Mouse (Mus musculus) neural tube, embryonic 12.5 days (tissue): ENCODE results near the gene Ninl. TPM values are rescaled to one million over a fixed set of nuclear protein-coding genes. Genes with fewer than 3 reads are reported as not detected.

Experiments used
- ATAC-seq: fragments of 200-750 bp; cut with Nextera tagmentation; 2 replicates; pipeline ENCODE4 v1.8.0; 2017; ENCODE audit warnings: low read depth, mild to moderate bottlenecking, moderate TSS enrichment, moderate library complexity; ENCODE audit not compliant: low FRiP score
- H3K27ac ChIP-seq: fragments of 300-500 bp; sonication (generic); 2 replicates; pipeline ENCODE4 v1.5.1; 2016
- H3K27me3 ChIP-seq: fragments of 300-500 bp; sonication (generic); replicated peaks from 2 replicates; pipeline ENCODE4 v1.6.1; 2016; ENCODE audit warnings: mild to moderate bottlenecking
- H3K36me3 ChIP-seq: fragments of 300-500 bp; sonication (generic); 2 replicates; pipeline ENCODE4 v1.6.1; 2016; ENCODE audit warnings: mild to moderate bottlenecking
- H3K4me1 ChIP-seq: fragments of 300-500 bp; sonication (generic); 2 replicates; pipeline ENCODE4 v1.6.1; 2016
- H3K4me2 ChIP-seq: fragments of 300-500 bp; sonication (generic); replicated peaks from 2 replicates; pipeline ENCODE4 v1.6.1; 2016; ENCODE audit warnings: mild to moderate bottlenecking
- H3K4me3 ChIP-seq: fragments of 300-500 bp; sonication (generic); 2 replicates; pipeline ENCODE4 v1.5.1; 2016
- H3K9ac ChIP-seq: fragments of 300-500 bp; sonication (generic); 2 replicates; pipeline ENCODE4 v1.6.1; 2016; ENCODE audit warnings: mild to moderate bottlenecking
- H3K9me3 ChIP-seq: fragments of 300-500 bp; sonication (generic); 2 replicates; pipeline ENCODE4 v1.6.1; 2016; ENCODE audit warnings: mild to moderate bottlenecking
- WGBS: fragments of 180-500 bp; shearing (Covaris S2); methylation state at CpG from one replicate; pipeline ENCODE4 v1.1.7; 2016; 5-methylcytosine and 5-hydroxymethylcytosine counted together
- polyA plus RNA-seq: library from polyadenylated mRNA; unstranded; fragments of >200 nt; fragmentation: Nextera tagmentation; extraction: Ambion mirVana; gene quantifications from 2 replicates; pipeline ENCODE4 v1.2.1, GENCODE M21; 2016

Gene Ninl
- polyA plus RNA-seq, 1 experiment from 2014 or later = 13.3 TPM

DNA sequence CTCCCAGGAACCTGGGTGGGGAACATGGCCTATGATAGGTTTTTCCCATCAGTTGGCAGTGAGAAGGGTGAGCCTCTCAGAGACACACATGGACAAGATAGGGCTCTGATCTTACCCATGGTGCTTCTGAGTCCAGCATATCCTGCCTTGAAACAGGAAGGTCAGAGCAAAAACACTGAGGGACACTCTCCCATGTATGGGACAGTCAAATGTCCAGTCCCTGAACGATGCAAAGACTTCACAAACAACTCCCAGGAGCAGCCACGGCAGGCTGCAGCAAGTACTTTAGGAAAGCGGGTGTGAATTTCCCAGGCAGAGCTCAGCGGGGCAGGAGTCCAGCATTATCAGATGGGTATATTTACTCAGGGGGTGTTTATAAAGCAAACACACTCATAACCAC, 43.9 kb downstream of the Ninl start:
- no peaks in the 10 kb centered on the region for H3K27me3 ChIP-seq
- no peak overlapping the region for H3K4me2 ChIP-seq
- no peak overlapping the region for H3K9ac ChIP-seq
- H3K4me3 ChIP-seq = no peak overlapping the region
- H3K27ac ChIP-seq = no peak overlapping the region
- peaks cover 22% of the 10 kb centered on the region for H3K4me1 ChIP-seq
- no peak for ATAC-seq
- WGBS = 76% methylated on average over 4 of the region's 4 CpGs
- no peaks in the 10 kb centered on the region for H3K9me3 ChIP-seq
- no peaks in the 10 kb centered on the region for H3K36me3 ChIP-seq

DNA sequence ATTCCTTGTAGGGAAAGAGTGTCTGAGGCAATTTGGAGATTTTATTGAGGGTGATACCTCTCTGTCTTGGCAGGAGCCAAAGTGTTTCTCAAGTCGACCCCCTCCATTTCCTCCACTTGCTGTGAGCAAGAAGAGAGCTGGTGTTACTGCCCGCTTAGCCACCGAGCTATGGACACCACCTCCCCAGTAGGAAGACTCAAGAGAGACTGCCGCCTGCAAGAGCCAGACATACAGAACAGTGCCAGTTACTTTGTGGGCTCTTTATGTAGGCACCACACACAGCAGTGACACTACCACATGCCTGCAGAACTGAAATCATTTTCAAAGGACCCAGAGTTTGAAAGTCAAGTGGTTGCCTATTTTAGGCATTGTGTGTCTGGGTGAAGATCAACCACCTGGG, 48.1 kb downstream of the Ninl start:
- H3K4me1 ChIP-seq = no peaks in the 10 kb centered on the region
- no peak overlapping the region for H3K4me2 ChIP-seq
- ATAC-seq = no peak
- no peak overlapping the region for H3K9ac ChIP-seq
- H3K27me3 ChIP-seq = no peaks in the 10 kb centered on the region
- no peaks in the 10 kb centered on the region for H3K36me3 ChIP-seq
- H3K9me3 ChIP-seq = no peaks in the 10 kb centered on the region
- H3K27ac ChIP-seq = no peak overlapping the region
- WGBS = 80% methylated on average over 4 of the region's 4 CpGs
- H3K4me3 ChIP-seq = no peak overlapping the region

DNA sequence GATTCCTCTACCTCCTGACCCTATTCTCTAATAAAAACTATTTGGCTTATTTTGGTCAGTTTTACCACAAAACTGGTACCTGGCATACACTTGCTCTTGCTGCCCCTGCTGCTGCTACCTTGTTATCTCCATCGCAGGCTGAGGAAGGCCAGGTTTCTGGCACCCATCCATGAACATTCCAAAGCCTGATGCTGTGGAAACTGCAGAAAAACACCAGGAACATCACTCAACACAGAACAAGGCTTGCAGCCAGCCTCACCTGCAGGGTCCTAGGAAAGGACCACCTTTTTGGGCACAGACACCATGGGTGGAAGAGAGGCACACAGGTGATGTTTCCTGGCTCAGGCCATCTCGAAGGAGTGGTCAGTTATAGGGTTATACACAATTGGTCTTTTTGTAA, 48.7 kb downstream of the Ninl start:
- no peak for ATAC-seq
- WGBS = 94% methylated on average over 2 of the region's 2 CpGs
- Histone ChIP-seq H3K4me1 (no peaks in the 10 kb centered on the region), H3K27me3 (no peaks in the 10 kb centered on the region), H3K4me2 (no peak overlapping the region), H3K4me3 (no peak overlapping the region), H3K9ac (no peak overlapping the region), H3K9me3 (no peaks in the 10 kb centered on the region), H3K36me3 (no peaks in the 10 kb centered on the region), H3K27ac (no peak overlapping the region)

DNA sequence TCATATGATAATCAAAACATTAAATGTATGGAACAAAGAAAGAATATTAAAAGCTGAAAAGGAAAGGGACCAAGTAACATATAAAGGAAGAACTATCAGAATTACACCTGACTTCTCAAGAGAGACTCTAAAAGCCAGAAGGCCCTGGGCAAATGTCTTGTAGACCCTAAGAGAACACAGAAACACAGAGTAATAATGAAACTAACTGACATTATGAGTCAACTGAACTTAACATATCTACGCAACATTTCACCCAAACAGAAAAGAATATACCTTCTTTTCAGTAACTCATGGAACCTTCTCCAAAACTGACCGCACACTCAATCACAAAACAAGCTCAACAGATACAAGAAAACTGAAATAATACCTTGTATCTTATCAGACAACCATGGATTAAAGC, 53.8 kb downstream of the Ninl start:
- no peaks in the 10 kb centered on the region for H3K27me3 ChIP-seq
- no peak overlapping the region for H3K4me2 ChIP-seq
- H3K9me3 ChIP-seq = no peaks in the 10 kb centered on the region
- no peak overlapping the region for H3K4me3 ChIP-seq
- no peaks in the 10 kb centered on the region for H3K4me1 ChIP-seq
- no peak overlapping the region for H3K9ac ChIP-seq
- H3K36me3 ChIP-seq = no peaks in the 10 kb centered on the region
- H3K27ac ChIP-seq = no peak overlapping the region
- ATAC-seq = no peak
- 98% methylated on average over 2 of the region's 2 CpGs for WGBS

DNA sequence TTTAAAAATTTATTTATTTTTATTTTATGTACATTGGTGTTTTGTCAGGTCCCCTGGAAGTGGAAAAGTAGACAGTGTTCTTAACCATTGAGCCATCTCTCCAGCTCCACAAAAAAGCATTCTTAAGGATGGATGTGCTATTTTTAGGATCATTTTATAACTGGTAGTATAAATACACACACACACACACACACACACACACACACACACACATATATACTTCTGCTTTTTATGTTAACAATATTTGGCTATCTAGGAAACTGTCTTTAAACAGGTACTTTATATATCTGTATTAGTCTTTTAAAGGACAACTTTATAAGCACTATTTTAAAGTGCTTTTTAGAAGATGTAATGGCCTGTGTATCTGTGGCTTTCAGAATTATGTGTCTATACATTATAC, 57.1 kb downstream of the Ninl start:
- no peak overlapping the region for H3K4me3 ChIP-seq
- no peaks in the 10 kb centered on the region for H3K27me3 ChIP-seq
- H3K4me1 ChIP-seq = no peaks in the 10 kb centered on the region
- H3K4me2 ChIP-seq = no peak overlapping the region
- no peak overlapping the region for H3K27ac ChIP-seq
- no peaks in the 10 kb centered on the region for H3K36me3 ChIP-seq
- ATAC-seq = no peak
- H3K9me3 ChIP-seq = no peaks in the 10 kb centered on the region
- H3K9ac ChIP-seq = no peak overlapping the region

DNA sequence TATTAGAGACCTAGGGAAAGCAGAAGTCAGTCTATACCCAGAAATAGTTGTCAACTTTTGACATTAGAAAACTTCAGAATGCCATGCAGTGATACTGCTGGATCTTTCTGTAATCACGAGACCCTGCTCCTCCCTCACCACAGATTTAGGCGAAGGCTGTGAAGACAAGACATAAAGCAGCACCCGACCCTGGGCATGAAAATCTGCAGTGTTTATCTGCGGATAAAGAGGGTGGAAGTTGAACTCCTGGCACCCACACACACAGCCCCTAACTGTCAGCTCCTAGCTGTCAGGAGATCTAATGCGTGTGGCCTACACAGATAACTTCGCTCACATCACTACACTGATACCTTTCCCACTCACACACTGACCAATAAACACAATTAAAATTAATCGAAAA, 57.7 kb downstream of the Ninl start:
- H3K4me2 ChIP-seq = no peak overlapping the region
- H3K4me1 ChIP-seq = no peaks in the 10 kb centered on the region
- H3K27me3 ChIP-seq = no peaks in the 10 kb centered on the region
- no peak overlapping the region for H3K9ac ChIP-seq
- no peak for ATAC-seq
- H3K9me3 ChIP-seq = no peaks in the 10 kb centered on the region
- H3K4me3 ChIP-seq = no peak overlapping the region
- 91% methylated on average over 7 of the region's 7 CpGs for WGBS
- no peak overlapping the region for H3K27ac ChIP-seq
- H3K36me3 ChIP-seq = no peaks in the 10 kb centered on the region

DNA sequence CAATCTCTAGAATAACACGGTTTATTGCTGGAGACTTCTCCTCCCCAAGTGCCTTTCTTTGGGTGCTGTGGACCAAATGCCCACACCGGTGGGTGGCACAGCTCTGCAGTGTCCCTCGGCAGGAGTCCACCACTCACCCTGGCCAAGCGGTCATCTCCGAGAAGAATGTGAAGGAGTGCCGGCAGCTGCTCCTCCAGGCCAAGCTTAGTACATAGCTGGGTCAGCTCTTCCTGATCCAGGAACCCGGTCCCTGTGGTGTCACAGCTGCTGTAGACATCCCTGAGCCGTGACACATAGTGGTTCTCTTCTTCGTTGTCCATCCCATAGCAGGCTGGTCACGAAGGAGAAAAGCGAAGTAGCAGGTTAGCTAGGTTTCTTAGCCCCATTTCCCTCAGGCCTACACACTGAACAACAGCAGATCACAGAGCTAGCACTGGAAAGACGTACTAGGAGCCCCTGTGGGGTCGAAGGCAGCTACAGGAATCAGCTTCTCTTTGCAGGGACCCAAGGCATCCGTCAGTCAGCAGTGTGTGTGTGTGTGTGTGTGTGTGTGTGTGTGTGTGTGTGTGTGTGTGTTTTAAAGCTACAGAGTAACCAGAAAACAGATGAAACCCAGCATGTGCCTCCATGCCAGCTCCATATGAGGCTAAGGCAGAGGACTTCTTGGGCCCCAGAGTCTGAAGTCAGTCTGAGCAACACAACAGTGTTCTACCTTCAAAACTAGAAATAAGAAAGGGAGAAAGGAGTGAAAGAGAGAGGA, 59.1 kb downstream of the Ninl start:
- Histone ChIP-seq H3K4me2 (no peak overlapping the region), H3K27ac (no peak overlapping the region), H3K9ac (no peak overlapping the region), H3K9me3 (no peaks in the 10 kb centered on the region), H3K4me3 (no peak overlapping the region), H3K36me3 (peaks cover 10% of the 10 kb centered on the region), H3K4me1 (no peaks in the 10 kb centered on the region), H3K27me3 (no peaks in the 10 kb centered on the region)
- no peak for ATAC-seq
- WGBS = 88% methylated on average over 14 of the region's 14 CpGs

DNA sequence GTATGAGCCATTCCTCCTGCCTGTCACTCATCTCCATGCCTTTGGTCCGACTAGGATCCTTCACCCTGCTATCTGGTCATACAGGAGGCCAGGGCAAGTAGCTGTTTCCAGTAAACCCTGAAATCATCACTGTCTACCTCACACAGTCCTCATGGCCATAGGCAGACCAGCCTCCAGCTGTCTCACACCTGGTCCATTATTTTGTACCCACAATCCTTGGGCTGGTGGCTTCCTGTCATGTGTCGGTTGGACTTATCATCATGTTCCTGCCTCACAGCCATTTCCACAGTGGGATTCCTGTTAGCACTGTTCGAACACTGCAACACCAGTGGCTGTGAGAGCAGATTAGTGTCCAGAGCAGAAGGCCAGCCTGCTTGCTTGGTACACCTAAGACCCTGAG, 60.4 kb downstream of the Ninl start:
- Histone ChIP-seq H3K9me3 (no peaks in the 10 kb centered on the region), H3K4me2 (no peak overlapping the region), H3K36me3 (peaks cover 17% of the 10 kb centered on the region), H3K4me3 (no peak overlapping the region), H3K27ac (no peak overlapping the region), H3K9ac (no peak overlapping the region), H3K4me1 (no peaks in the 10 kb centered on the region), H3K27me3 (no peaks in the 10 kb centered on the region)
- WGBS = 92% methylated on average over 3 of the region's 3 CpGs
- ATAC-seq = no peak

DNA sequence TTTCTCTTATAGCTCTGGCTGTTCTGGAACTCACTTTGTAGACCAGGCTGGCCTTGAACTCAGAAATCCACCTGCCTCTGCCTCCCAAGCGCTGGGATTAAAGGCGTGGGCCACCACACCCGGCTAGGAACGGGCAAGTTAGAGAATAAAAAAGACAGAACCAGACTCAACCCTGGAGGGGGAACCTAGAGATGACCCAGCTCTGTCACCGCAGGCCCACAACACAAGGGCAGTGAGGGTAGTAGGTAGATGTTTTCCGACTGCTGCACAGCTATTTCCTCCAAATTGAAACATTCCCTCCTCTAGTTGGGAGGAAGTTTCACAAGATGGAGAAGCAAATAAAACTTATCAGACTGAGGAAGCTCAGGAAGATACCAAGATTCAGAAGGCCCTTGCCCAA, 61.5 kb downstream of the Ninl start:
- no peaks in the 10 kb centered on the region for H3K9me3 ChIP-seq
- WGBS = 93% methylated on average over 6 of the region's 6 CpGs
- ATAC-seq = no peak
- no peaks in the 10 kb centered on the region for H3K4me1 ChIP-seq
- H3K9ac ChIP-seq = no peak overlapping the region
- H3K36me3 ChIP-seq = peaks cover 26% of the 10 kb centered on the region
- H3K27me3 ChIP-seq = no peaks in the 10 kb centered on the region
- no peak overlapping the region for H3K27ac ChIP-seq
- H3K4me2 ChIP-seq = no peak overlapping the region
- no peak overlapping the region for H3K4me3 ChIP-seq

DNA sequence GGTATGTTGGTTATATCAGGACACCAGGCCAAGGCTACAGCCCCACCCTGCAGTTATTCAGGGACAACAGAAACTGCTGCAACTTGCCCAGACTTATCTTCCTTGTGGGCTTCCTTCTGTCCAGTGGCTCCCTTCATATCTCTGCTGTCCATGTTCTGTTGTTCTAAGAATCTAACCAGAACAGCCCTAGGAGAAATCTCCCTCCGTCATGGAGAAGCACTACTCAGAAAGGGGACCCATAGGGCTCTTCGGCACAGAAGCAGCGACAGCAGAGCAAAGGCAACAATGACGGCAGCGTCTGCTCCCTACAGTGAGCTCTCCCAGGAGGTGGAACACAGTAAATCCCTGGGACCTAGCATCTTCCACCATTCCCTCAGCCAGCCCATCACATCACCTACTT, 62.3 kb downstream of the Ninl start:
- H3K4me1 ChIP-seq = no peaks in the 10 kb centered on the region
- WGBS = 92% methylated on average over 5 of the region's 5 CpGs
- no peak for ATAC-seq
- H3K27ac ChIP-seq = no peak overlapping the region
- no peak overlapping the region for H3K4me3 ChIP-seq
- no peaks in the 10 kb centered on the region for H3K9me3 ChIP-seq
- H3K36me3 ChIP-seq = peaks cover 33% of the 10 kb centered on the region
- H3K4me2 ChIP-seq = no peak overlapping the region
- no peak overlapping the region for H3K9ac ChIP-seq
- no peaks in the 10 kb centered on the region for H3K27me3 ChIP-seq

DNA sequence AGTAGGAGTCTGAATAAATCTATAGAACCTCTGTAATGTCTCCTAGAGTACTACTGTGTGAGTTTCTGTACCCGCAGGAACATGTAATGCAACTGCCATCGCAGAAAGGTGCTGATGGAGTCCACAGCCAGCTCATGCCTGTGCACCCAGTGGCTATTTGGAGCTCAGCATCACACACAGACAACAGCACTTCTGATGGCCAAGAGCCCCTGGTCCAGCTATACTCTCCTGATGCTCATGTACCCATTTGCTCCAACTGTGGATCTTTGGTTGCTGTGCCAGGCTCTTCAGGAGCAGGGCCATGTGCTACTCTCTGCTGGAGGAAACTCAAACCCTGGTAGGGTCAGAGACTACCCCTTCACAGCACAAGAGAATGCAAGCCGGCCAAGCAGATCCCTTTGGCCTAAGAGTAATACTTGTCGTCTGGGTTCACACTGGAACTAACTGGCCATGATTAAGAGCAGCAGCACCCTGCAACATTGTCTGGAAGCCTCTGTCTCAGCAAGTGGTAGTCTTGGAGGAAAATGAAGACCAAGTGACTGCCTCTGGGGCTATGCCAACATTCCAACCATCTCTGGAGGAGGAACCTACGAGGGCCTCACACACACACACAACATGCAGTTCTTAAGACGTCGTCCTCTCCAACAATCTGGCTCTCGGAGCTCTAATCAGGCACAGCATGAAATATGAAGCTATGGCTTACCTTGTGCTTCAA, 65.6 kb downstream of the Ninl start:
- no peak for ATAC-seq
- no peaks in the 10 kb centered on the region for H3K27me3 ChIP-seq
- H3K4me3 ChIP-seq = no peak overlapping the region
- H3K27ac ChIP-seq = no peak overlapping the region
- H3K9me3 ChIP-seq = no peaks in the 10 kb centered on the region
- peaks cover 49% of the 10 kb centered on the region for H3K36me3 ChIP-seq
- 92% methylated on average over 8 of the region's 8 CpGs for WGBS
- no peak overlapping the region for H3K4me2 ChIP-seq
- no peak overlapping the region for H3K9ac ChIP-seq
- H3K4me1 ChIP-seq = no peaks in the 10 kb centered on the region

DNA sequence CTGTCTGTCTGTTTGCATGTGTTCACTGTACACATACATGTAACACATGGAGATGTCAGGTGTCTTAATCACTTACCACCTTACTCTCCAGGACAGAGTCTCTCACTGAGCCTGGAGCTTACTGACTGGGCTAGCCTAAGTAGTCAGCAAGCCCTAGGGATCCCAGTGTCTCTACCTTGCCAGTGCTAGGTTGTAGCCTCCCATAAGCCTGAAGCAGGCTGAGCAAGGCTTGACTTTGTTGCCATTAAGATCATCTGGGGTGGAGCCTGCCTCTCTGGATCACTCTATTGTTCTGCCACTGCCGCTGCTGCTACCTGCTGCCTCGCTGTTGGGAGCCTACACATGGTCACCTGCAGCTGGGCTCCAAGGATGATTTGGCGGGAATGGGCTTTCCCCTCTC, 66.5 kb downstream of the Ninl start:
- no peak overlapping the region for H3K4me3 ChIP-seq
- ATAC-seq = no peak
- WGBS = 91% methylated on average over 3 of the region's 3 CpGs
- H3K9ac ChIP-seq = no peak overlapping the region
- H3K9me3 ChIP-seq = no peaks in the 10 kb centered on the region
- H3K36me3 ChIP-seq = peaks cover 55% of the 10 kb centered on the region
- no peaks in the 10 kb centered on the region for H3K4me1 ChIP-seq
- H3K27ac ChIP-seq = no peak overlapping the region
- H3K27me3 ChIP-seq = no peaks in the 10 kb centered on the region
- no peak overlapping the region for H3K4me2 ChIP-seq

DNA sequence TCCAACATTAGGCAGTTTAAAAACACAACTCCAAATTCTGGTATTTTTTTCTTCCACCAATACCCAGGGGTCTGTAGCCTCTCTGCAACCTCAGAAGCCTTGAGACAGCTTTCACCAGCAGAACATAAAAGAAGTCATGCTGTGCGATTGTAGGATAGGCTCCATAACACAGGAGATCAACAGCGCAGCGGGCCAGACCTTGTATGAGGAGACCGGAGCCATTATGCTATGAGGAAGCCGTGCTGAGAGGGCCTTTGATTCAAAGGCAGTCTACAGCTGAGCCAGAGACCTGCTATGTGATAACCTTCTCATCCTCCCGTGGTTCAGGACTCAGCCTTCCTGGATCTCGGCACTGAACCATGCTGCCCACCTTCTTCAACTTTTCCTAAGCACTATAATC, 67.3 kb downstream of the Ninl start:
- H3K4me3 ChIP-seq = no peak overlapping the region
- no peak for ATAC-seq
- H3K9ac ChIP-seq = no peak overlapping the region
- H3K4me2 ChIP-seq = no peak overlapping the region
- H3K4me1 ChIP-seq = no peaks in the 10 kb centered on the region
- H3K27ac ChIP-seq = no peak overlapping the region
- no peaks in the 10 kb centered on the region for H3K27me3 ChIP-seq
- 78% methylated on average over 7 of the region's 7 CpGs for WGBS
- peaks cover 59% of the 10 kb centered on the region for H3K36me3 ChIP-seq
- no peaks in the 10 kb centered on the region for H3K9me3 ChIP-seq
